Mouse (Mus musculus) liver, adult 2 months (tissue): Measurements from ENCODE around the gene Zfp286. TPM values are rescaled to one million over a fixed set of nuclear protein-coding genes. Genes with fewer than 3 reads are reported as not detected.

ENCODE experiments used
- DNase-seq: peaks from one replicate; pipeline ENCODE4 v3.0.0-alpha.2; 2011; ENCODE audit warnings: low read depth, low spot score; ENCODE audit errors: extremely low read depth
- H3K27ac ChIP-seq: fragments of 200-500 bp; replicated peaks from 2 replicates; pipeline ENCODE4 v1.5.1; 2012; ENCODE audit warnings: low read depth, mild to moderate bottlenecking, control low read depth, inconsistent platforms, low read length; ENCODE audit not compliant: insufficient read depth
- H3K27me3 ChIP-seq: fragments of 200-500 bp; 2 replicates; pipeline ENCODE4 v1.6.1; 2012; ENCODE audit warnings: mild to moderate bottlenecking, moderate library complexity, low read length, inconsistent platforms; ENCODE audit not compliant: control insufficient read depth, insufficient read depth
- H3K36me3 ChIP-seq: fragments of 200-500 bp; 2 replicates; pipeline ENCODE4 v1.6.1; 2012; ENCODE audit warnings: low read length, inconsistent platforms; ENCODE audit not compliant: control insufficient read depth, insufficient read depth
- H3K4me1 ChIP-seq: fragments of 200-500 bp; 2 replicates; pipeline ENCODE4 v1.6.1; 2011; ENCODE audit warnings: low read length; ENCODE audit not compliant: control insufficient read depth, insufficient read depth
- H3K4me3 ChIP-seq: fragments of 200-500 bp; 2 replicates; pipeline ENCODE4 v1.5.1; 2011; ENCODE audit warnings: low read depth, mild to moderate bottlenecking, control low read depth, low read length, moderate library complexity; ENCODE audit not compliant: insufficient read depth
- H3K79me2 ChIP-seq: fragments of 200-500 bp; 2 replicates; pipeline ENCODE4 v1.6.1; 2012; ENCODE audit warnings: inconsistent platforms, mild to moderate bottlenecking, low read length, moderate library complexity; ENCODE audit not compliant: control insufficient read depth, insufficient read depth
- H3K9ac ChIP-seq: fragments of 200-500 bp; 2 replicates; pipeline ENCODE4 v1.6.1; 2012; ENCODE audit warnings: low read depth, mild to moderate bottlenecking, control low read depth, inconsistent platforms, low read length
- CTCF ChIP-seq: fragments of 200-500 bp; IDR thresholded peaks from 2 replicates; pipeline ENCODE4 v1.5.1; 2011; ENCODE audit warnings: low read depth, low read length, control low read depth
- POLR2A ChIP-seq: fragments of 200-500 bp; IDR thresholded peaks from 2 replicates; pipeline ENCODE4 v1.6.1; 2011; ENCODE audit warnings: low read length, control low read depth; ENCODE audit not compliant: insufficient read depth; ENCODE audit errors: extremely low read depth
- WGBS: fragments of 180-500 bp; shearing (Covaris S2); methylation state at CpG from one replicate; pipeline ENCODE4 v1.1.7; 2018; 5-methylcytosine and 5-hydroxymethylcytosine counted together
- polyA plus RNA-seq: library from polyadenylated mRNA; depleted of rRNA; stranded (reverse); fragments of >200 nt; gene quantifications from 2 replicates; pipeline ENCODE4 v1.2.3, GENCODE M21; 2012
- total RNA-seq: library from RNA; depleted of rRNA; stranded (reverse); fragments of >200 nt; gene quantifications from 2 replicates; pipeline ENCODE4 v1.2.3, GENCODE M21; 2014

The Zfp286 gene
- total and polyA plus RNA-seq, 2 experiments = 0.18 TPM; not detected in 1

- H3K79me2 ChIP-seq = no peaks in the 10 kb centered on the region
- no peak overlapping the region for H3K4me3 ChIP-seq
- no peaks in the 10 kb centered on the region for H3K4me1 ChIP-seq
- TF ChIP-seq CTCF = no peak
- TF ChIP-seq POLR2A = no peak
- H3K9ac ChIP-seq = no peak overlapping the region
- H3K27ac ChIP-seq = no peak overlapping the region
- H3K36me3 ChIP-seq = no peaks in the 10 kb centered on the region
- H3K27me3 ChIP-seq = no peaks in the 10 kb centered on the region
- no peak for DNase-seq
- WGBS = 85% methylated on average over 6 of the region's 6 CpGs
These were observed 23.0 kb upstream of the Zfp286 start for GRCm38 (mm10) chr11:62812268-62812667.

- Histone ChIP-seq H3K9ac (no peak overlapping the region), H3K79me2 (no peaks in the 10 kb centered on the region), H3K4me3 (no peak overlapping the region), H3K4me1 (no peaks in the 10 kb centered on the region), H3K36me3 (no peaks in the 10 kb centered on the region), H3K27ac (no peak overlapping the region), H3K27me3 (0 out of 2 replicates have a peak, but pooled peaks cover 4% of the 10 kb centered on the region)
- DNase-seq = no peak
- no peak; the same call in 1 of the 2 replicates for TF ChIP-seq CTCF
- TF ChIP-seq POLR2A = no peak
- 67% methylated on average over 4 of the region's 4 CpGs for WGBS
These were observed 19.9 kb upstream of the Zfp286 start for GRCm38 (mm10) chr11:62809201-62809600.

- Histone ChIP-seq H3K9ac (no peak overlapping the region), H3K4me3 (no peak overlapping the region), H3K27me3 (0 out of 2 replicates have a peak, but pooled peaks cover 4% of the 10 kb centered on the region), H3K27ac (no peak overlapping the region), H3K4me1 (no peaks in the 10 kb centered on the region), H3K79me2 (no peaks in the 10 kb centered on the region), H3K36me3 (no peaks in the 10 kb centered on the region)
- no peak for DNase-seq
- no peak for TF ChIP-seq POLR2A
- TF ChIP-seq CTCF = no peak
- 85% methylated on average over 2 of the region's 2 CpGs for WGBS
These were observed 18.7 kb upstream of the Zfp286 start for GRCm38 (mm10) chr11:62807965-62808364.

- H3K79me2 ChIP-seq = no peaks in the 10 kb centered on the region
- H3K27ac ChIP-seq = no peak overlapping the region
- 49% methylated on average over 13 of the region's 13 CpGs for WGBS
- no peak overlapping the region for H3K4me3 ChIP-seq
- H3K27me3 ChIP-seq = 0 out of 2 replicates have a peak, but pooled peaks cover 4% of the 10 kb centered on the region
- TF ChIP-seq POLR2A = no peak
- TF ChIP-seq CTCF = no peak
- DNase-seq = no peak
- H3K9ac ChIP-seq = no peak overlapping the region
- no peaks in the 10 kb centered on the region for H3K36me3 ChIP-seq
- no peaks in the 10 kb centered on the region for H3K4me1 ChIP-seq
These were observed 14.9 kb upstream of the Zfp286 start for GRCm38 (mm10) chr11:62804119-62804518.

GRCm38 (mm10) chr11:62789617-62789936, 315 bp upstream of the Zfp286 start:
- Histone ChIP-seq H3K79me2 (no peaks in the 10 kb centered on the region), H3K27ac (no peak overlapping the region), H3K9ac (no peak overlapping the region), H3K36me3 (no peaks in the 10 kb centered on the region), H3K27me3 (no peaks in the 10 kb centered on the region), H3K4me3 (peak overlapping the region; percentile 23; the same call in 1 of the 2 replicates), H3K4me1 (no peaks in the 10 kb centered on the region)
- DNase-seq = no peak
- 60% methylated on average over 3 of the region's 3 CpGs for WGBS
- TF ChIP-seq POLR2A (no peak), CTCF (no peak)

- no peaks in the 10 kb centered on the region for H3K36me3 ChIP-seq
- WGBS = 92% methylated on average over 7 of the region's 7 CpGs
- no peaks in the 10 kb centered on the region for H3K27me3 ChIP-seq
- no peaks in the 10 kb centered on the region for H3K79me2 ChIP-seq
- no peaks in the 10 kb centered on the region for H3K4me1 ChIP-seq
- no peak for TF ChIP-seq CTCF
- TF ChIP-seq POLR2A = no peak
- no peak for DNase-seq
- H3K27ac ChIP-seq = no peak overlapping the region
- H3K4me3 ChIP-seq = no peak overlapping the region
- H3K9ac ChIP-seq = no peak overlapping the region
These were observed 12.8 kb downstream of the Zfp286 start for GRCm38 (mm10) chr11:62776510-62776909.
